Mouse (Mus musculus): ENCODE results near the gene Gm11060.

GRCm38 (mm10) chr2:105126279-105126678 is 34.5 kb downstream of the Gm11060 start, which contains the start of gene Wt1:
- TF ChIP-seq POLR2A (IDR thresholded peaks at IDR 0.05; ENCODE audit: low read depth, low read length) = no peak
- no peak for TF ChIP-seq ELF1 (IDR thresholded peaks at IDR 0.05; ENCODE audit: low read depth, low read length)

All from CH12.LX (cell line).